Mouse (Mus musculus) spleen, adult 2 months (tissue): ENCODE results near the gene Ate1. TPM values are rescaled to one million over a fixed set of nuclear protein-coding genes. Genes with fewer than 3 reads are reported as not detected.

Experiments used
- DNase-seq, 2 experiments: peaks; one replicate each; pipeline versions ENCODE4 v3.0.0 to v3.0.0-alpha.2; 2012 to 2021; ENCODE audit warnings: low spot score in 2 of 2, low read depth in 1 of 2
- H3K27ac ChIP-seq: fragments of 200-500 bp; 2 replicates; pipeline ENCODE4 v1.5.1; 2012; ENCODE audit warnings: low read length, inconsistent platforms; ENCODE audit not compliant: insufficient read depth
- H3K27me3 ChIP-seq: fragments of 200-500 bp; 2 replicates; pipeline ENCODE4 v1.6.1; 2012; ENCODE audit warnings: mild to moderate bottlenecking, moderate library complexity, low read length, inconsistent platforms; ENCODE audit not compliant: control insufficient read depth, insufficient read depth
- H3K36me3 ChIP-seq: fragments of 200-500 bp; 2 replicates; pipeline ENCODE4 v1.6.1; 2012; ENCODE audit warnings: mild to moderate bottlenecking, low read length, inconsistent platforms; ENCODE audit not compliant: control insufficient read depth, insufficient read depth
- H3K4me1 ChIP-seq: fragments of 200-500 bp; 2 replicates; pipeline ENCODE4 v1.6.1; 2011; ENCODE audit warnings: inconsistent platforms; ENCODE audit not compliant: control insufficient read depth, insufficient read depth, insufficient read length
- H3K4me3 ChIP-seq: fragments of 200-500 bp; 2 replicates; pipeline ENCODE4 v1.5.1; 2011; ENCODE audit warnings: mild to moderate bottlenecking, inconsistent platforms; ENCODE audit not compliant: insufficient read depth, insufficient read length; ENCODE audit errors: extremely low read depth
- CTCF ChIP-seq: fragments of 200-500 bp; IDR thresholded peaks from 2 replicates; pipeline ENCODE4 v1.5.1; 2011; ENCODE audit warnings: mild to moderate bottlenecking, inconsistent platforms; ENCODE audit not compliant: insufficient read depth, insufficient read length, insufficient replicate concordance; ENCODE audit errors: extremely low read depth
- POLR2A ChIP-seq: fragments of 200-500 bp; IDR thresholded peaks from 2 replicates; pipeline ENCODE4 v1.6.1; 2011; ENCODE audit warnings: low read depth, low read length, inconsistent platforms
- WGBS: fragments of 180-500 bp; shearing (Covaris S2); methylation state at CpG from one replicate; pipeline ENCODE4 v1.1.7; 2018; 5-methylcytosine and 5-hydroxymethylcytosine counted together
- polyA plus RNA-seq: library from polyadenylated mRNA; depleted of rRNA; stranded (reverse); fragments of >200 nt; gene quantifications from 2 replicates; pipeline ENCODE4 v1.2.3, GENCODE M21; 2012

Gene Ate1
- polyA plus RNA-seq, 1 experiment: 5.3 TPM

DNA sequence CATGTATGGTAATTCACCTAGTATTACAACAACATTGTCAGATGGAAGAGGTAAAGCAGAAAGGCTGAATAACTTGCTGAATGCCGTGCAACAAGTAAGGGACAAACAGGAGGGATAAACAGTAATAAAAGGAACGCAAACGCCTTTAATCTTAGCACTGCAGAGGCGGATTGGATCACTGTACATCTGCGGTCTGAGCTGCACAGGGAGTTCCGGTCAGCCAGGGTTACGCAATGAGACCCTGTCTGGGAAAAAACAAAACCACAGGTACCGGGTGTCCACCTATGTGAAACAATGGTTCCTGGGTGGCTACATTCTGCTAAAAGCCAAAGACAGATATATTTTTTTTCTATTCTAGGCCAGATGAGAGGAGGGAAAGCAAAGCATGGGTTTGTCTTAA, 3.3 kb upstream of the Ate1 start:
- no peak overlapping the region for H3K27ac ChIP-seq
- TF ChIP-seq POLR2A (no peak), CTCF (no peak)
- H3K27me3 ChIP-seq: no peaks in the 10 kb centered on the region
- H3K4me3 ChIP-seq: no peak overlapping the region
- H3K4me1 ChIP-seq: peaks cover 2% of the 10 kb centered on the region
- no peaks in the 10 kb centered on the region for H3K36me3 ChIP-seq
- no peak for DNase-seq
- WGBS: 87% methylated on average over 8 of the region's 8 CpGs

DNA sequence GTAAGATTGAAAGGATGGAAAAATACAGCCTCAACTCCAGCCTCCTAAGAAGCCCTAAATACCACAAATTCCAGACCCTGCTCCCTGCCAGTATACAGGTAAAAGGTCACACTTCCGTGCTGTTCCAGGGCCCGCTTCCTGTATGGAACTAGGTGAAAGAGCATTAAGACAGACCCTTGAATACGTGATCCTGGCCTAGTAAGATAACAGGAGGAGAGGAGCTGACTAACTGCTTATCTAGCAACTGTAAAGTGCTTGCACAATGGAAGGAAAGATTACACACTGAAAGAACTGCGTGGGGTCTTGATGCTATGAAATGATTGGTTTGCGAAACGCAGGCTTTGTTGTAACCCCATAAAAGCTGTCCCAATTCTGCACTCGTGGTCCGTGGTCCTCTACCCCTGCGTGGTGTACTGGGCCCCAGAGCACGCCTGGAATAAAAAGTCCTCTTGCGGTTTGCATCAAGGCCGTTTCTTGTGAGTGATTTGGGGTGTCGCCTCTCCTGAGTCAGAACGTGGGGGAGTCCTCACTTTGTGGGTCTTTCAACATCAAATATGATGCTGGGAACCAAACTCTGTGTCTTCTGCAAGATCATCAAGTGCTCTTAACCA, 748 bp upstream of the Ate1 start:
- WGBS: 87% methylated on average over 14 of the region's 14 CpGs
- no peak for DNase-seq
- H3K4me1 ChIP-seq: peaks cover 5% of the 10 kb centered on the region
- H3K36me3 ChIP-seq: no peaks in the 10 kb centered on the region
- H3K27ac ChIP-seq: no peak overlapping the region
- no peak for TF ChIP-seq CTCF
- TF ChIP-seq POLR2A: no peak
- no peak overlapping the region for H3K4me3 ChIP-seq
- H3K27me3 ChIP-seq: no peaks in the 10 kb centered on the region

DNA sequence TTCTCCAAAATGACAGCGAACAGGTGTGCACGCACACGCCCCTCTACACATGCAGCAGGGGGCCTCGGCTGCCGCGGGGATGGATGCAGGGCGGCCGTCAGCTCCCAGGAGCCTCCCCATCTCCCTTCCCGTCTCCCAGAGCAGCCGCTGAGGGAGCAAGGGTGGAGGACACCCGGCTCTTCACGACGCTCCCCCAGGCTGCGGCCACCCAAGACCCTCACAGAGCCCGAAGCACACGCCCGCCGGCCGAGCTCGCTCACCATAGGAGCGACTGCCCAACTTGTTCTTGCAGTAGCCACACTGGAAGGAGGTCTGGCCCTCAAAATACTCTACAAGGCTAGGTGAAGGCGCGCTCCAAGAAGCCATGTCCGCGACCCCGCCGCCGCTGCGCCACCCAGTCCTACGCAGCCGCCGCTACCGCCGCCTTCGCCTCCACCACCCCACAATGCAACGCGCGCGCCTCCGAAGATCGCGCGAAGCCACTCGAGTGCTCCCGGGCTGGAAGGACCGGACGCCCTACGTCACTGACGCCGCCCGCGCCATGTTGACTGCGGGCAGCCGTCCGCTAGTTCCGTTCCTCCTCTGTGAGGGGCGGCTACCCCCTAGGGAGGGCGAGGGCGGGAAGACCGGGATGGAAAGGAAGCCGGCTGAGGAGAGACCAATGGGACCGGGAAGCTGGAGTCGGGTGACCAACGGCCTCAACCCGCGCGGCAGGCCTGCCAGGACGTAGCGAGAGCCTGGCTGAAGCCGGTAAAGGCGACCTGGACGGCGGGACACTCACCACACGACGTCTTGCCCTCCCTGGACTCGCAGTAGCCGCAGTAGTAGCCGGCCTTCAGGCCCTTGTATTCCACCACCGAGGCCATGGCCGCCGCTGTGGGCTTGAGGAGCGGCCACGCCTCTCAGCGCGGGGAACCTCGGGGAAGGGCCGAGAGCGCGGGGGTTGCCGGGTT, 797 bp downstream of the Ate1 start:
- Histone ChIP-seq H3K27ac (peak overlapping the region; percentile 78), H3K4me3 (peak overlapping the region; percentile 96), H3K36me3 (no peaks in the 10 kb centered on the region), H3K27me3 (no peaks in the 10 kb centered on the region), H3K4me1 (peaks cover 5% of the 10 kb centered on the region)
- DNase-seq: peak; percentile 83 to 94
- WGBS: under 1% methylated on average over 89 of the region's 90 CpGs
- no peak for TF ChIP-seq CTCF
- peak; percentile 63 for TF ChIP-seq POLR2A

DNA sequence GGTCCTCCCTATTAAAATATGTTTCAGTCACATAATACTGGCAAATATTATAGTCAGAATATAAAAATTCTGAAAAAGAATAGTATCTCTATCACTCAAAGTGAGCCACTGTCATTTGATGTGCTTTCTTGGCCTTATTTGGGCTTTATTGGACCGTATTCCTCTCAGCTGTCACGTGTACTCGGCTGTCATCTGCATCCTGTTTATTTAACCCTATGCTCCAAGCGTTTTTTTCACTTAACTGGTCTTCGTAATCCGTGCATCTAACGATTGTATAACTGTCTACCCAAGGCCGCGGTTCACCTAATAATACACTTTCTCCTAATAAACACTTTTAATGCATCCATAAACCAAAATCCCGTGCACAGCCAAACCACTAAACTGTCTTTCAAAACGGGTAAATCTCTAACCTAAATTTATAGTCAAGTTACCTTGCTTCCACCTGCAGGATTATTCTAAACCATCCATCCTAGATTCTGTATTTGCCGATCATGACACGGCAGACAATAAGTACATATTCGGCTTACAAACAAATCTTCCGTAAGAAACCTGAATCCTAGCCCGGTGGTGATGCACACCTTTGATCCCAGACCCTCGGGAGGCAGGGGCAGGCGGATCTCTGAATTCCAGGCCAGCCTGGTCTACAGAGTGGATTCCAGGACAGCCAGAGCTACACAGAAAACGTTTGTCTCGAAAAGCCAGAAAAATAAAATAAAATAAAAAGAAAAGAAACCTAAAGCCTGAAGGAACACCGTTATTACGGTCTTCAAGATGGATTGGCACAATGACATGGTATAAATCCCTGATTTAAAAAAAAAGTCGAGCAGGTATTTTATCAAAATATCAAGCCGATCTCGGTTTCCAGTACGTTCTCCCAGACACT, 1.7 kb downstream of the Ate1 start:
- DNase-seq: no peak
- no peak for TF ChIP-seq POLR2A
- TF ChIP-seq CTCF: no peak
- Histone ChIP-seq H3K27me3 (no peaks in the 10 kb centered on the region), H3K4me1 (peaks cover 5% of the 10 kb centered on the region), H3K27ac (no peak overlapping the region; the same call in 1 of the 2 replicates), H3K4me3 (peak overlapping the region; percentile 96; the same call in 1 of the 2 replicates), H3K36me3 (no peaks in the 10 kb centered on the region)
- WGBS: 27% methylated on average over 26 of the region's 26 CpGs

DNA sequence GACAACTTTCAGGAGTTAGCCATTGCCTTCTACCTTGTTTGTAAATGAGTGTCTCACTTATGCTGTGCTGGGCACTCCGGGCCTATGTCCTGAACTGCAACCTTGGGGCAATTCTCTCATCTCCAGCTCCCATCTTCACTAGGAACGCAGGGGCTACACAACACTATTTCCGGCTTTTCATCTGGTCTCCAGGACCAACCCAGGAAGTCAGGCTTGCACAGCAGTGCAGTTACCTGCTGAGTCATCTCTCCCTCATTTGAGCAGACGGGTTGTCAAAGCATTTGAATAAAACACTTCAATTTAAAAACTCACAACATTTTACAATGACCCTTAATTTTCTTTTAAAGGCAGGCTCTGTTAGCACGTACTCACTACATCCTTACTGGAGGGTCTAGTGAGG, 9.9 kb downstream of the Ate1 start:
- DNase-seq: no peak
- 79% methylated on average over 5 of the region's 5 CpGs for WGBS
- Histone ChIP-seq H3K36me3 (peaks cover 21% of the 10 kb centered on the region), H3K4me3 (no peak overlapping the region), H3K27me3 (no peaks in the 10 kb centered on the region), H3K4me1 (no peaks in the 10 kb centered on the region), H3K27ac (no peak overlapping the region)
- TF ChIP-seq CTCF (no peak), POLR2A (no peak)

DNA sequence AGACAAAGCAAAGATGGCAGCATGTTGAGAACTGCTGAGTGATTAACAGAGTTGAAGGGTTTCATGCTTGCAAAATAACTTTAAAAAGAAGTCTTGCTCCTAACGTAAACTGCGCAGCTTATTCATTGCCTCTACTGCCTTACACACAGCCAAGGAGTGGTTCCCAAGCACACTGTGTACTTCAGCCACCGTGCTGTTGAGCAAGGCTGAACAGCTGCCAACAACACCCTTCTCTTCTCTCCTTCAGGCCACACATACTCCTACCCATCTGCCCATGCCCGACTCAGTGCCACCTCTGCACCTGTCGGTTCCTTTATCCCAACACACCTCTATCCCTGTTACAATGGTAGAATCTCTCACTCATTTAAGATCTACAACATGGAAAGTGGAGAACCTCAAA, 17.2 kb downstream of the Ate1 start:
- no peak for DNase-seq
- TF ChIP-seq POLR2A (no peak), CTCF (no peak)
- no peak overlapping the region for H3K4me3 ChIP-seq
- no peak overlapping the region for H3K27ac ChIP-seq
- H3K27me3 ChIP-seq: no peaks in the 10 kb centered on the region
- no peaks in the 10 kb centered on the region for H3K4me1 ChIP-seq
- WGBS: 93% methylated on average over 5 of the region's 5 CpGs
- H3K36me3 ChIP-seq: peaks cover 26% of the 10 kb centered on the region
